Mouse (Mus musculus) kidney, postnatal 0 days (tissue): ENCODE measurements around the gene Tmem222. TPM values are rescaled to one million over a fixed set of nuclear protein-coding genes. Genes with fewer than 3 reads are reported as not detected.

Source experiments
- ATAC-seq: fragments of 200-750 bp; cut with Nextera tagmentation; replicated peaks from 2 replicates; pipeline ENCODE4 v1.8.0; 2017; ENCODE audit warnings: low read depth, moderate number of reproducible peaks, moderate TSS enrichment, moderate library complexity; ENCODE audit not compliant: low FRiP score
- DNase-seq: peaks from one replicate; pipeline ENCODE4 v3.0.0-alpha.2; 2016; ENCODE audit warnings: low spot score
- H3K27ac ChIP-seq: fragments of 300-500 bp; sonication (generic); 2 replicates; pipeline ENCODE4 v1.5.1; 2014; ENCODE audit warnings: mild to moderate bottlenecking
- H3K27me3 ChIP-seq: fragments of 300-500 bp; sonication (generic); 2 replicates; pipeline ENCODE4 v1.6.1; 2014; ENCODE audit warnings: low read length, mixed read lengths; ENCODE audit not compliant: insufficient read depth
- H3K36me3 ChIP-seq: fragments of 300-500 bp; sonication (generic); 2 replicates; pipeline ENCODE4 v1.6.1; 2014; ENCODE audit warnings: low read length, mixed read lengths; ENCODE audit not compliant: insufficient read depth
- H3K4me1 ChIP-seq: fragments of 300-500 bp; sonication (generic); replicated peaks from 2 replicates; pipeline ENCODE4 v1.6.1; 2014; ENCODE audit warnings: antibody characterized with exemption, low read length, mixed read lengths; ENCODE audit not compliant: insufficient read depth
- H3K4me2 ChIP-seq: fragments of 300-500 bp; sonication (generic); 2 replicates; pipeline ENCODE4 v1.6.1; 2014; ENCODE audit warnings: mild to moderate bottlenecking, low read length, moderate library complexity, mixed read lengths
- H3K4me3 ChIP-seq: fragments of 300-500 bp; sonication (generic); replicated peaks from 2 replicates; pipeline ENCODE4 v1.5.1; 2014; ENCODE audit warnings: low read depth, low read length
- H3K9ac ChIP-seq: fragments of 300-500 bp; sonication (generic); 2 replicates; pipeline ENCODE4 v1.6.1; 2014; ENCODE audit warnings: low read depth, low read length
- H3K9me3 ChIP-seq: fragments of 300-500 bp; sonication (generic); replicated peaks from 2 replicates; pipeline ENCODE4 v1.6.1; 2016; ENCODE audit warnings: low read length, inconsistent platforms, mixed read lengths
- CTCF ChIP-seq: IDR thresholded peaks from 2 replicates; pipeline ENCODE4 v1.5.1; 2016; ENCODE audit warnings: antibody characterized with exemption, low read depth, mild to moderate bottlenecking, moderate library complexity
- WGBS: fragments of 180-500 bp; shearing (Covaris S2); extraction: QIAGEN DNeasy Blood & Tissue Kit; methylation state at CpG from one replicate; pipeline ENCODE4 v1.1.7; 2014; 5-methylcytosine and 5-hydroxymethylcytosine counted together
- polyA plus RNA-seq: library from polyadenylated mRNA; unstranded; fragments of >200 nt; fragmentation: Nextera tagmentation; extraction: Ambion mirVana; gene quantifications from 2 replicates; pipeline ENCODE4 v1.2.1, GENCODE M21; 2015

Tmem222 gene
- polyA plus RNA-seq, 1 experiment from 2014 or later, result 74.5 TPM

DNA sequence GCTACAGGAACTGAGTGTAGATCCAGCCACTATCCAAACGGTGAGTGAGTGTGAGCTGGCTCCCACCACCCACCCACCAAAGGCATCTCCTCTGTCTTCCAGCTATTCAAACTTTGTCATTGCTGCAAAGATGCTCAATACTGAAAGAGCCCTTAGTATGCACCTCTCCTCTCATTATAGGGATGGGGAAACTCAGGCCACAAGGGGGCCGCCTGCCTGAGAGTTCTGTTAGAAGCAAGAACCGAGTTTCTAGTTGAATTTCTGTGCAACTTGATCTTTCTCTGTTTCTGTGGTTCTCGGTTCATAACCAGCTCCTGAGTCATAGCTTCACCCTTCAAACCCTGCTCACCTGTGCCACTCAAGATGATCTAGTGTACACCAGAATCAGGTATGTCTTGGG lies 25.5 kb downstream of the Tmem222 start:
- Histone ChIP-seq H3K4me3 (no peak overlapping the region), H3K36me3 (no peaks in the 10 kb centered on the region), H3K27ac (no peak overlapping the region), H3K4me2 (no peak overlapping the region), H3K9me3 (no peaks in the 10 kb centered on the region), H3K9ac (no peak overlapping the region), H3K4me1 (peaks cover 9% of the 10 kb centered on the region; the same call in 1 of the 2 replicates), H3K27me3 (0 out of 2 replicates have a peak, but pooled peaks cover 5% of the 10 kb centered on the region)
- 49% methylated on average over 4 of the region's 4 CpGs for WGBS
- TF ChIP-seq CTCF, result peak; percentile 43; the same call in 1 of the 2 replicates
- peak; percentile 24 for DNase-seq
- no peak for ATAC-seq

DNA sequence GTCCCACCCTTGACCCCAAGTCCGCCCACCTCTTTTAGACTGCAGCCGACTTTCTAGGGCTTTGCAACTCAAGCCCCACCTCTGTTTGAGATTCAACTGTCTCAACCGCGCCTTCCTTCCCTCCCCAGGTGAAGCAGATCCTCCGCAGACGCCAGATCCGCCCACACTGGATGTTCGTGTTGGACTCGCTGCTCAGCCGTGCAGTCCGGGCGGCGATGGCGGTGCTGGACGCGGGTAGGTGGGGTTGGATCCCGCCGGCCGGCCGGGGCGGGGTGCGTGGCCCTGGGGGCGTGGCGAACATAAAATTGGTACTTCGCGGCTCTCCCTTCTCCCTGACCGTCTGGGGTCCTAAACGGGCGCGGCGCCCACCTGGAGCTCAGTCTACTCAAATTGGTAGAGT lies 26.4 kb downstream of the Tmem222 start:
- Histone ChIP-seq H3K27me3 (0 out of 2 replicates have a peak, but pooled peaks cover 5% of the 10 kb centered on the region), H3K4me1 (peaks cover 9% of the 10 kb centered on the region; the same call in 1 of the 2 replicates), H3K4me2 (peak overlapping the region; percentile 67), H3K9ac (peak overlapping the region; percentile 49), H3K4me3 (peak overlapping the region; percentile 28), H3K9me3 (no peaks in the 10 kb centered on the region), H3K36me3 (no peaks in the 10 kb centered on the region), H3K27ac (no peak overlapping the region)
- no peak for TF ChIP-seq CTCF
- WGBS, result 6% methylated on average over 31 of the region's 31 CpGs
- DNase-seq, result no peak
- no peak for ATAC-seq

DNA sequence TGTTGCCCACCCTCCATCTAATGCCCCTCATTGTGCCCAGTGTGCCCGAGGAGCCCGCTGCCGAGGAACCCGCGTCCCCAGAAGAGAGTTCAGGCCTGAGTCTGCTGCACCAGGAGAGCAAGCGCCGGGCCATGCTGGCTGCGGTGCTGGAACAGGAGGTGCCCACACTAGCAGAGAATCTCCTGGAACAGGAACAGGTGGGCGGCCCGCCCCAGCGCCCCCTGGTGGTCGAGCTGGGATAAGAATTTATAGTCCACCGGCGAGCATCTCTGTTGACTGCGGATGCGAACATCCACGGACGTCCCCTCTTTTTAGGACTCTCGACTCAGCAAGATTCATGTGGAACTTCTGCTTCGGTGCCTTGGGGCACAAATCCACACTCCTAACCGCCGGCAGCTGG lies 27.0 kb downstream of the Tmem222 start:
- H3K4me2 ChIP-seq, result peak overlapping the region; percentile 67
- H3K4me3 ChIP-seq, result peak overlapping the region; percentile 28
- ATAC-seq, result 0 out of 2 replicates have a peak, but pooled peaks have one; percentile 18
- no peak overlapping the region for H3K9ac ChIP-seq
- peak; percentile 91 for TF ChIP-seq CTCF
- H3K27me3 ChIP-seq, result no peaks in the 10 kb centered on the region
- H3K4me1 ChIP-seq, result peaks cover 9% of the 10 kb centered on the region; the same call in 1 of the 2 replicates
- DNase-seq, result peak; percentile 82
- H3K9me3 ChIP-seq, result no peaks in the 10 kb centered on the region
- H3K27ac ChIP-seq, result no peak overlapping the region
- WGBS, result 4% methylated on average over 22 of the region's 22 CpGs
- H3K36me3 ChIP-seq, result no peaks in the 10 kb centered on the region

DNA sequence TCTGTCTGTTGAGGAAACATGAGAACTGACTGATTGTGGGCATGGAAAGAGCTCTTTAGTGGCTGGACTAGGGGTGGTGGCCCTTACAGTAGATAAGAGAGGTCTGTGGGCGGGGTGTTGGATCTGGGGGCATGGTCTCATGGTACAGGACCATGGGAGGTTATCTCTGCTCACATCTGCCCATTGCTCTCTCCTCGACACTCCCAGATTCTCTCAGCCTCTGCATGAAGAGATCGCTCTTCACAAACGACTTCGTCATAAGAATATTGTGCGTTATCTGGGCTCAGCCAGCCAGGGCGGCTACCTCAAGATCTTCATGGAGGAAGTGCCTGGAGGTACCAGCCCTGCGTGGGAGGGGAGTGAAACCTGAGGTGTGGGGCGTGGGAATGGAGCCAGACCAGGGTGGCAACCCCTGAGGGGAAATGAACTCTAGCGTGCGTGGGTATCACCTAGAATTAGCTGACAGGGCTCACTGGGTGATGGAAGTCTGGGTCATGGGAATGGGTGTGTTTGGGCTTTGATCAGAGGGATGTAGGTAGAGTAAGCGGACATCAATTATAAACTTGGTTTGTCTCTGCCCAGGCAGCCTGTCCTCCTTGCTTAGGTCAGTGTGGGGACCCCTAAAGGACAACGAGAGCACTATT lies 29.7 kb downstream of the Tmem222 start:
- ATAC-seq (no peak), DNase-seq (no peak)
- Histone ChIP-seq H3K9me3 (no peaks in the 10 kb centered on the region), H3K27ac (no peak overlapping the region), H3K4me3 (no peak overlapping the region), H3K27me3 (no peaks in the 10 kb centered on the region), H3K9ac (no peak overlapping the region), H3K36me3 (no peaks in the 10 kb centered on the region), H3K4me2 (no peak overlapping the region), H3K4me1 (peaks cover 9% of the 10 kb centered on the region; the same call in 1 of the 2 replicates)
- WGBS, result 56% methylated on average over 13 of the region's 13 CpGs
- no peak for TF ChIP-seq CTCF

DNA sequence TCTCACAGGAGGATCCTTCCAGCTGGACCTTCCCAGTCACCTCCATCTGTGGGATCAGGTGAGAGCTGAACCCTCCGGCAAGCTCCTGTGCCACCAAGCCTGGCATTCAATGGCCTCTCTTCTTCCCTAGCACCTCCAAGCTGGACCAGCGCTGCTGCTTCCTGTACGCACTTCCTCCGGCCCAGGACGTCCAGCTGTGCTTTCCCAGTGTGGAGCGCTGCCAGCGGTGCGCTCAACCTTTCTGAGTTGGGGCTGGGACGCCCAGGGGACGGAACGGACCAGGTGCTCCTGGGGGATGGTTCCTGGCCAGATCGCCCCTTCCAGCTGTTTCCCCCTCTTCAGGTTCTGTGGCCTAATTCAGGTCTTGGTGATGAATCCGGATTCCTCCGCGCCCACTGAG lies 30.5 kb downstream of the Tmem222 start:
- no peaks in the 10 kb centered on the region for H3K36me3 ChIP-seq
- H3K27me3 ChIP-seq, result 0 out of 2 replicates have a peak, but pooled peaks cover 4% of the 10 kb centered on the region
- H3K9me3 ChIP-seq, result no peaks in the 10 kb centered on the region
- no peak overlapping the region for H3K9ac ChIP-seq
- peaks cover 9% of the 10 kb centered on the region; the same call in 1 of the 2 replicates for H3K4me1 ChIP-seq
- ATAC-seq (no peak), DNase-seq (peak; percentile 40)
- H3K4me3 ChIP-seq, result no peak overlapping the region
- no peak for TF ChIP-seq CTCF
- no peak overlapping the region for H3K27ac ChIP-seq
- no peak overlapping the region for H3K4me2 ChIP-seq
- WGBS, result 24% methylated on average over 15 of the region's 15 CpGs

DNA sequence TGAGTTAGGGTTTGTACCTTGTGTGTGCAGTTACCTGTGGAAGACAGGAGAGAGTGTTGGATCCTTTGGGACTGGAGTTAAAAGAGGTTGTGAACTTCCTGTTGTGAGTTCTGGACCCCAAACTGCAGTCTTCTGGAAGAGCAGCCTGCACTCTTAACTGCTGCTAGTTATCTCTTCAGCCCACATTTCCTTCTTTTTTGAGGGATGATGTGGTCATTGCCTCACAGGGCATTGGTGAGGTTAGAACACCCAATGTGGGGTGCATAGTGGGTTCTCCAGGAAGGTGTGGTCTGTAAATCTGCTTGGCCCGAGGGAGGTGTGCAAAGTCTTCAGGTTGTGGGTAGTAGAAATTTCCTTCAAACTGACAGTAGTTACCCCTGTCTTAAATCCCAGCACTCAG lies 33.3 kb downstream of the Tmem222 start:
- Histone ChIP-seq H3K36me3 (no peaks in the 10 kb centered on the region), H3K4me1 (0 out of 2 replicates have a peak, but pooled peaks cover 9% of the 10 kb centered on the region), H3K4me2 (no peak overlapping the region), H3K4me3 (no peak overlapping the region), H3K27ac (no peak overlapping the region), H3K9me3 (no peaks in the 10 kb centered on the region), H3K9ac (no peak overlapping the region), H3K27me3 (0 out of 2 replicates have a peak, but pooled peaks cover 4% of the 10 kb centered on the region)
- no peak for DNase-seq
- TF ChIP-seq CTCF, result no peak
- 88% methylated on average over 1 of the region's 1 CpGs for WGBS
- ATAC-seq, result no peak
